Mouse (Mus musculus): Measurements from ENCODE around the gene Apip. TPM values are rescaled to one million over a fixed set of nuclear protein-coding genes. Genes with fewer than 3 reads are reported as not detected.

Apip gene
- total and polyA plus RNA-seq, 3 experiments, result 44.2 to 74.7 (median 62.5) TPM

DNA sequence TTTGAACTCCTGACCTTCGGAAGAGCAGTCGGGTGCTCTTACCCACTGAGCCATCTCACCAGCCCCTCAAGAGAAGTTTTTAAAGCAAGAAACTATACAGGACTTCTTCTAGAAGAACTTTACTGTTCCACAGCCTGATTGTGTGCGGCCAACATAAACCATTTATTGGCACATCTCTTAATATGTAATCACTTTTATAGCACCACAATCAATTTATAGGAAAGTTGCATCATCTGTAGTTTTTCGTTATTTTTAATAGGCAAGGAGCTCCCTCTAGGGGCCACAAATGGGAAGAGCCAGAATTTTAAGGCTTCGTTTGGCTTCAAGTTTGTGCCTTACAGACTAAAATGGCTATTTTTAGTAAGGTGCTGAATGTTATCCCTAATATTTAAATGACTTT lies 11.0 kb downstream of the Apip start:
- TF ChIP-seq EP300 (IDR thresholded peaks at IDR 0.05; ENCODE audit: insufficient read depth, low read depth, low read length) (no peak), CTCF (IDR thresholded peaks at IDR 0.05) (peak; percentile 88)
- H3K27ac ChIP-seq, result no peak overlapping the region
- intact Hi-C loops (cut with DNase I), result loop anchor here (5.0 kb wide), 1 partner anchor 342 kb away; no protein-coding TSS in a partner anchor
- H3K79me2 ChIP-seq (replicated peaks; ENCODE audit: control insufficient read depth, insufficient read depth, low read length), result no peaks in the 10 kb centered on the region
- H3K36me3 ChIP-seq (ENCODE audit: control insufficient read depth, insufficient read depth, low read length), result no peaks in the 10 kb centered on the region; the same call in 1 of the 2 replicates
- DNase-seq, result no peak
- 53% methylated on average over 5 of the region's 5 CpGs for WGBS
- no peak overlapping the region for H3K9ac ChIP-seq (ENCODE audit: low read depth, low read length)
- H3K4me3 ChIP-seq, result no peak overlapping the region
- no peaks in the 10 kb centered on the region for H3K4me1 ChIP-seq (ENCODE audit: control insufficient read depth, insufficient read depth, low read length)
- H3K27me3 ChIP-seq (ENCODE audit: control insufficient read depth, insufficient read depth, low read length), result no peaks in the 10 kb centered on the region

DNA sequence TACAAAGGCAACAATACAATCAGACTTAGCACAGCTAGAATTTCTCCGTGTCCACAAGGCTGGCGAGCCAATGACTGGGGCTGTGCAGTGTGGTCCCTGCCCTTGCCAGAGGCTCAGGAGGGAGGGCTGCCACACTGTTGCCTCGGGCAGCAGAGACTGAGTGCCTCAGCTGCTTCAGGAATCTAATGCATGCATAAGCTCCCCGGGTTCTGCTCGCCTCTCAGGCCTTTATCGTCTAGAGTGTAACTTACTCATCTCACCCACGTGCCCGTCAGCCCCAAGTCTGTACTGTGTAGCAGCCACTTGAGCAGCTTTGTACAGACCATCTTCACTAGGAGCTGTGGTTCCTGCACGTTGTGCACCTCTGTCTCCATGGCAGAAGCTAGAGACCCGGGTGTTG lies 12.2 kb downstream of the Apip start:
- Histone ChIP-seq H3K27me3 (ENCODE audit: control insufficient read depth, insufficient read depth, low read length) (no peaks in the 10 kb centered on the region), H3K27ac (no peak overlapping the region), H3K9ac (ENCODE audit: low read depth, low read length) (no peak overlapping the region), H3K79me2 (replicated peaks; ENCODE audit: control insufficient read depth, insufficient read depth, low read length) (no peaks in the 10 kb centered on the region), H3K4me3 (no peak overlapping the region), H3K4me1 (ENCODE audit: control insufficient read depth, insufficient read depth, low read length) (no peaks in the 10 kb centered on the region), H3K36me3 (ENCODE audit: control insufficient read depth, insufficient read depth, low read length) (no peaks in the 10 kb centered on the region; the same call in 1 of the 2 replicates)
- no peak for TF ChIP-seq POLR2A (IDR thresholded peaks at IDR 0.05; ENCODE audit: insufficient read depth, low read depth, low read length)
- TF ChIP-seq EP300 (IDR thresholded peaks at IDR 0.05; ENCODE audit: insufficient read depth, low read depth, low read length), result no peak
- TF ChIP-seq CTCF (IDR thresholded peaks at IDR 0.05), result no peak
- no peak for DNase-seq
- 73% methylated on average over 10 of the region's 10 CpGs for WGBS
- intact Hi-C loops (cut with DNase I), result loop anchor here (2.0 to 5.0 kb wide), 3 partner anchors 261 to 337 kb away; no protein-coding TSS in a partner anchor

GRCm38 (mm10) chr2:103086432-103086831 lies 13.0 kb downstream of the Apip start:
- Histone ChIP-seq H3K4me1 (ENCODE audit: control insufficient read depth, insufficient read depth, low read length) (no peaks in the 10 kb centered on the region), H3K79me2 (replicated peaks; ENCODE audit: control insufficient read depth, insufficient read depth, low read length) (no peaks in the 10 kb centered on the region), H3K4me3 (no peak overlapping the region), H3K9ac (ENCODE audit: low read depth, low read length) (no peak overlapping the region), H3K27ac (no peak overlapping the region), H3K36me3 (ENCODE audit: control insufficient read depth, insufficient read depth, low read length) (no peaks in the 10 kb centered on the region; the same call in 1 of the 2 replicates), H3K27me3 (ENCODE audit: control insufficient read depth, insufficient read depth, low read length) (no peaks in the 10 kb centered on the region)
- intact Hi-C loops (cut with DNase I), result loop anchor here (2.0 to 5.0 kb wide), 3 partner anchors 260 to 336 kb away; no protein-coding TSS in a partner anchor
- TF ChIP-seq POLR2A (IDR thresholded peaks at IDR 0.05; ENCODE audit: insufficient read depth, low read depth, low read length) (no peak), CTCF (IDR thresholded peaks at IDR 0.05) (peak; percentile 86), EP300 (IDR thresholded peaks at IDR 0.05; ENCODE audit: insufficient read depth, low read depth, low read length) (no peak)
- DNase-seq, result no peak
- WGBS, result 0% methylated on average over 1 of the region's 1 CpGs

GRCm38 (mm10) chr2:103088099-103088498 lies 14.6 kb downstream of the Apip start:
- TF ChIP-seq POLR2A (IDR thresholded peaks at IDR 0.05; ENCODE audit: insufficient read depth, low read depth, low read length), result no peak
- TF ChIP-seq EP300 (IDR thresholded peaks at IDR 0.05; ENCODE audit: insufficient read depth, low read depth, low read length), result no peak
- TF ChIP-seq CTCF (IDR thresholded peaks at IDR 0.05), result peak; percentile 53
- Histone ChIP-seq H3K27me3 (ENCODE audit: control insufficient read depth, insufficient read depth, low read length) (no peaks in the 10 kb centered on the region), H3K27ac (no peak overlapping the region), H3K36me3 (ENCODE audit: control insufficient read depth, insufficient read depth, low read length) (no peaks in the 10 kb centered on the region; the same call in 1 of the 2 replicates), H3K9ac (ENCODE audit: low read depth, low read length) (no peak overlapping the region), H3K79me2 (replicated peaks; ENCODE audit: control insufficient read depth, insufficient read depth, low read length) (no peaks in the 10 kb centered on the region), H3K4me3 (no peak overlapping the region), H3K4me1 (ENCODE audit: control insufficient read depth, insufficient read depth, low read length) (no peaks in the 10 kb centered on the region)
- 98% methylated on average over 4 of the region's 4 CpGs for WGBS
- intact Hi-C loops (cut with DNase I), result loop anchor here (5.0 kb wide), 2 partner anchors 286 to 334 kb away; no protein-coding TSS in a partner anchor
- DNase-seq, result no peak

- no peaks in the 10 kb centered on the region for H3K79me2 ChIP-seq (replicated peaks; ENCODE audit: control insufficient read depth, insufficient read depth, low read length)
- no peaks in the 10 kb centered on the region for H3K4me1 ChIP-seq (ENCODE audit: control insufficient read depth, insufficient read depth, low read length)
- no peaks in the 10 kb centered on the region for H3K27me3 ChIP-seq (ENCODE audit: control insufficient read depth, insufficient read depth, low read length)
- H3K9ac ChIP-seq (ENCODE audit: low read depth, low read length), result no peak overlapping the region
- TF ChIP-seq POLR2A (IDR thresholded peaks at IDR 0.05; ENCODE audit: insufficient read depth, low read depth, low read length) (no peak), CTCF (IDR thresholded peaks at IDR 0.05) (no peak), EP300 (IDR thresholded peaks at IDR 0.05; ENCODE audit: insufficient read depth, low read depth, low read length) (no peak)
- H3K36me3 ChIP-seq (ENCODE audit: control insufficient read depth, insufficient read depth, low read length), result no peaks in the 10 kb centered on the region
- intact Hi-C loops (cut with DNase I), result loop anchor here (5.0 kb wide), 2 partner anchors 287 to 333 kb away; no protein-coding TSS in a partner anchor
- H3K27ac ChIP-seq, result no peak overlapping the region
- no peak for DNase-seq
- WGBS, result 94% methylated on average over 6 of the region's 6 CpGs
- no peak overlapping the region for H3K4me3 ChIP-seq
These were observed 16.0 kb downstream of the Apip start for GRCm38 (mm10) chr2:103089521-103089920.

GRCm38 (mm10) chr2:103102595-103102994 lies 29.1 kb downstream of the Apip start:
- Histone ChIP-seq H3K27ac (no peak overlapping the region), H3K36me3 (ENCODE audit: control insufficient read depth, insufficient read depth, low read length) (no peaks in the 10 kb centered on the region), H3K9ac (ENCODE audit: low read depth, low read length) (no peak overlapping the region), H3K27me3 (ENCODE audit: control insufficient read depth, insufficient read depth, low read length) (no peaks in the 10 kb centered on the region), H3K4me3 (no peak overlapping the region), H3K4me1 (ENCODE audit: control insufficient read depth, insufficient read depth, low read length) (no peaks in the 10 kb centered on the region), H3K79me2 (replicated peaks; ENCODE audit: control insufficient read depth, insufficient read depth, low read length) (no peaks in the 10 kb centered on the region)
- intact Hi-C loops (cut with DNase I), result no loop called here
- DNase-seq, result no peak
- WGBS, result 65% methylated on average over 5 of the region's 5 CpGs
- TF ChIP-seq EP300 (IDR thresholded peaks at IDR 0.05; ENCODE audit: insufficient read depth, low read depth, low read length) (no peak), CTCF (IDR thresholded peaks at IDR 0.05) (no peak), POLR2A (IDR thresholded peaks at IDR 0.05; ENCODE audit: insufficient read depth, low read depth, low read length) (no peak)
